Mouse (Mus musculus): ENCODE results near the gene Dgkq. TPM values are rescaled to one million over a fixed set of nuclear protein-coding genes. Genes with fewer than 3 reads are reported as not detected.
A peak's percentile ranks its signal among the peaks of the same experiment; 100 is the strongest.

The Dgkq gene
- polyA plus RNA-seq, 1 experiment from 2014 or later = 11.3 TPM

GRCm38 (mm10) chr5:108651823-108652222 is 17.6 kb downstream of the Dgkq start:
- Histone ChIP-seq H3K36me3 (ENCODE audit: control insufficient read depth, insufficient read depth, low read length) (peaks cover 26% of the 10 kb centered on the region), H3K4me1 (ENCODE audit: control insufficient read depth, insufficient read depth, low read length) (peaks cover 2% of the 10 kb centered on the region; the same call in 1 of the 2 replicates), H3K27me3 (replicated peaks; ENCODE audit: control insufficient read depth, insufficient read depth, low read length) (no peaks in the 10 kb centered on the region), H3K9ac (ENCODE audit: low read depth, low read length) (no peak overlapping the region), H3K4me3 (ENCODE audit: low read length) (no peak overlapping the region), H3K27ac (ENCODE audit: low read length) (no peak overlapping the region), H3K9me3 (ENCODE audit: control insufficient read depth, low read length) (no peaks in the 10 kb centered on the region), H3K4me2 (ENCODE audit: low read depth, low read length) (no peak overlapping the region)
- peak; percentile 75 for ATAC-seq
- 67% methylated on average over 1 of the region's 1 CpGs for WGBS

- H3K27ac ChIP-seq (ENCODE audit: low read length) = no peak overlapping the region
- H3K4me3 ChIP-seq (ENCODE audit: low read length) = no peak overlapping the region
- H3K9ac ChIP-seq (ENCODE audit: low read depth, low read length) = no peak overlapping the region
- H3K4me2 ChIP-seq (ENCODE audit: low read depth, low read length) = no peak overlapping the region
- H3K9me3 ChIP-seq (ENCODE audit: control insufficient read depth, low read length) = no peaks in the 10 kb centered on the region
- ATAC-seq = no peak
- H3K36me3 ChIP-seq (ENCODE audit: control insufficient read depth, insufficient read depth, low read length) = peaks cover 26% of the 10 kb centered on the region
- H3K4me1 ChIP-seq (ENCODE audit: control insufficient read depth, insufficient read depth, low read length) = peaks cover 2% of the 10 kb centered on the region; the same call in 1 of the 2 replicates
- 83% methylated on average over 5 of the region's 5 CpGs for WGBS
- H3K27me3 ChIP-seq (replicated peaks; ENCODE audit: control insufficient read depth, insufficient read depth, low read length) = no peaks in the 10 kb centered on the region
Measured at GRCm38 (mm10) chr5:108651136-108651720, 18.2 kb downstream of the Dgkq start.

- Histone ChIP-seq H3K9me3 (ENCODE audit: control insufficient read depth, low read length) (no peaks in the 10 kb centered on the region), H3K4me2 (ENCODE audit: low read depth, low read length) (no peak overlapping the region), H3K27me3 (replicated peaks; ENCODE audit: control insufficient read depth, insufficient read depth, low read length) (no peaks in the 10 kb centered on the region), H3K4me3 (ENCODE audit: low read length) (no peak overlapping the region), H3K27ac (ENCODE audit: low read length) (no peak overlapping the region), H3K36me3 (ENCODE audit: control insufficient read depth, insufficient read depth, low read length) (peaks cover 22% of the 10 kb centered on the region), H3K9ac (ENCODE audit: low read depth, low read length) (no peak overlapping the region), H3K4me1 (ENCODE audit: control insufficient read depth, insufficient read depth, low read length) (peaks cover 2% of the 10 kb centered on the region; the same call in 1 of the 2 replicates)
- ATAC-seq = no peak
- 88% methylated on average over 7 of the region's 7 CpGs for WGBS
Measured at GRCm38 (mm10) chr5:108650341-108650740, 19.1 kb downstream of the Dgkq start.

- H3K4me2 ChIP-seq (ENCODE audit: low read depth, low read length) = no peak overlapping the region
- no peaks in the 10 kb centered on the region for H3K4me1 ChIP-seq (ENCODE audit: control insufficient read depth, insufficient read depth, low read length)
- WGBS = 88% methylated on average over 11 of the region's 11 CpGs
- no peaks in the 10 kb centered on the region for H3K9me3 ChIP-seq (ENCODE audit: control insufficient read depth, low read length)
- H3K36me3 ChIP-seq (ENCODE audit: control insufficient read depth, insufficient read depth, low read length) = peaks cover 20% of the 10 kb centered on the region
- no peak overlapping the region for H3K9ac ChIP-seq (ENCODE audit: low read depth, low read length)
- H3K4me3 ChIP-seq (ENCODE audit: low read length) = no peak overlapping the region
- no peak for ATAC-seq
- H3K27ac ChIP-seq (ENCODE audit: low read length) = no peak overlapping the region
- no peaks in the 10 kb centered on the region for H3K27me3 ChIP-seq (replicated peaks; ENCODE audit: control insufficient read depth, insufficient read depth, low read length)
Measured at GRCm38 (mm10) chr5:108648937-108649576, 20.4 kb downstream of the Dgkq start.

- WGBS = 85% methylated on average over 2 of the region's 2 CpGs
- Histone ChIP-seq H3K27me3 (replicated peaks; ENCODE audit: control insufficient read depth, insufficient read depth, low read length) (no peaks in the 10 kb centered on the region), H3K4me1 (ENCODE audit: control insufficient read depth, insufficient read depth, low read length) (no peaks in the 10 kb centered on the region), H3K9me3 (ENCODE audit: control insufficient read depth, low read length) (no peaks in the 10 kb centered on the region), H3K4me3 (ENCODE audit: low read length) (no peak overlapping the region), H3K9ac (ENCODE audit: low read depth, low read length) (no peak overlapping the region), H3K27ac (ENCODE audit: low read length) (no peak overlapping the region), H3K36me3 (ENCODE audit: control insufficient read depth, insufficient read depth, low read length) (peaks cover 14% of the 10 kb centered on the region), H3K4me2 (ENCODE audit: low read depth, low read length) (no peak overlapping the region)
- ATAC-seq = no peak
Measured at GRCm38 (mm10) chr5:108647820-108648465, 21.5 kb downstream of the Dgkq start.

GRCm38 (mm10) chr5:108647311-108647710 is 22.2 kb downstream of the Dgkq start:
- Histone ChIP-seq H3K9me3 (ENCODE audit: control insufficient read depth, low read length) (no peaks in the 10 kb centered on the region), H3K4me3 (ENCODE audit: low read length) (no peak overlapping the region), H3K9ac (ENCODE audit: low read depth, low read length) (no peak overlapping the region), H3K4me1 (ENCODE audit: control insufficient read depth, insufficient read depth, low read length) (no peaks in the 10 kb centered on the region), H3K36me3 (ENCODE audit: control insufficient read depth, insufficient read depth, low read length) (peaks cover 14% of the 10 kb centered on the region), H3K27me3 (replicated peaks; ENCODE audit: control insufficient read depth, insufficient read depth, low read length) (no peaks in the 10 kb centered on the region), H3K27ac (ENCODE audit: low read length) (no peak overlapping the region), H3K4me2 (ENCODE audit: low read depth, low read length) (no peak overlapping the region)
- ATAC-seq = no peak
- WGBS = 90% methylated on average over 2 of the region's 2 CpGs

GRCm38 (mm10) chr5:108646343-108646660 is 23.2 kb downstream of the Dgkq start:
- H3K36me3 ChIP-seq (ENCODE audit: control insufficient read depth, insufficient read depth, low read length) = peaks cover 14% of the 10 kb centered on the region
- H3K9me3 ChIP-seq (ENCODE audit: control insufficient read depth, low read length) = no peaks in the 10 kb centered on the region
- 87% methylated on average over 3 of the region's 3 CpGs for WGBS
- H3K9ac ChIP-seq (ENCODE audit: low read depth, low read length) = no peak overlapping the region
- no peak overlapping the region for H3K4me3 ChIP-seq (ENCODE audit: low read length)
- no peaks in the 10 kb centered on the region for H3K27me3 ChIP-seq (replicated peaks; ENCODE audit: control insufficient read depth, insufficient read depth, low read length)
- ATAC-seq = no peak
- H3K4me1 ChIP-seq (ENCODE audit: control insufficient read depth, insufficient read depth, low read length) = no peaks in the 10 kb centered on the region
- H3K27ac ChIP-seq (ENCODE audit: low read length) = no peak overlapping the region
- no peak overlapping the region for H3K4me2 ChIP-seq (ENCODE audit: low read depth, low read length)

- Histone ChIP-seq H3K4me2 (ENCODE audit: low read depth, low read length) (no peak overlapping the region), H3K4me1 (ENCODE audit: control insufficient read depth, insufficient read depth, low read length) (no peaks in the 10 kb centered on the region), H3K27me3 (replicated peaks; ENCODE audit: control insufficient read depth, insufficient read depth, low read length) (no peaks in the 10 kb centered on the region), H3K27ac (ENCODE audit: low read length) (no peak overlapping the region), H3K36me3 (ENCODE audit: control insufficient read depth, insufficient read depth, low read length) (peaks cover 11% of the 10 kb centered on the region), H3K9ac (ENCODE audit: low read depth, low read length) (no peak overlapping the region), H3K4me3 (ENCODE audit: low read length) (no peak overlapping the region), H3K9me3 (ENCODE audit: control insufficient read depth, low read length) (no peaks in the 10 kb centered on the region)
- WGBS = 92% methylated on average over 9 of the region's 9 CpGs
- no peak for ATAC-seq
Measured at GRCm38 (mm10) chr5:108645651-108646342, 23.7 kb downstream of the Dgkq start.

- peaks cover 5% of the 10 kb centered on the region; the same call in 1 of the 2 replicates for H3K36me3 ChIP-seq (ENCODE audit: control insufficient read depth, insufficient read depth, low read length)
- H3K27me3 ChIP-seq (replicated peaks; ENCODE audit: control insufficient read depth, insufficient read depth, low read length) = no peaks in the 10 kb centered on the region
- WGBS = 62% methylated on average over 2 of the region's 2 CpGs
- no peak overlapping the region for H3K4me2 ChIP-seq (ENCODE audit: low read depth, low read length)
- no peaks in the 10 kb centered on the region for H3K9me3 ChIP-seq (ENCODE audit: control insufficient read depth, low read length)
- no peak overlapping the region for H3K4me3 ChIP-seq (ENCODE audit: low read length)
- no peaks in the 10 kb centered on the region for H3K4me1 ChIP-seq (ENCODE audit: control insufficient read depth, insufficient read depth, low read length)
- peak; percentile 26; the same call in 1 of the 2 replicates for ATAC-seq
- H3K9ac ChIP-seq (ENCODE audit: low read depth, low read length) = no peak overlapping the region
- H3K27ac ChIP-seq (ENCODE audit: low read length) = no peak overlapping the region
Measured at GRCm38 (mm10) chr5:108643674-108644073, 25.8 kb downstream of the Dgkq start.
